Comparison of ENCODE assay signal across 28 mouse cellular contexts in the genomic region with DNA sequence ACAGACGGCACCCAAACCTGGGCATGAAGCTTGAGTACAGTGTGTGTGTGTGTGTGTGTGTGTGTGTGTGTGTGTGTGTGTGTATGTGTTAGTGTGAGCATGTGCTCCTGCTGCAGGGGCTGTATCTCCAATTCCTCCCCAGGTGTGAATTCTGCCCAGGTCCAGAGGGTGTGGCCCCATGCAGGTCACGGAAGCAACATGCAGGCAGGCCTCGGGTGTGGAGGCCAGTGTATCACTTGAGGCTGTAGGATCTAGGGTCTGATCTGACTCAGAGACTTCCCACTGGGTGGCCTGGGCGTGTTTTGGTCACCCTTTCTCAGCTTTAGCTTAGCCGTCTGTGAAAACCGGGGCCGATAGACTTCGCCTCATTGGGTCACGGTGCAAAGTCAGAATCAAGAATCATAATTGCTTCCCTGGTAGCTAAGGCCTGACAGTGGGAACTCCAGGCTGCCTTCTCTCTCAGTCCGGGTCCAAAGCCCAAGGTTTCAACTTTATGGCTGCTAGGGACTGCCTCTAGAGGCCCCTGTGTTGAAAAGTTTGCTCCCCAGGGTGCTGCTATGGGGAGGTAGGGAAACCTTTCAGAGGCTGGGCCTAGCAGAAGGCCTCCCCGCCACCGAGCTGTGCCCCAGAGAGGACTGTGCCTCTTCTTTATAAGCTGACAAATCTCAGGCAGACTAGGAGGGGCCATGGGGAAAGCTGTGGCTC. TPM values are rescaled to one million over a fixed set of nuclear protein-coding genes. Genes with fewer than 3 reads are reported as not detected.
DNase-seq lines count a peak whose midpoint lies in the region; ATAC-seq lines count a peak whose summit lies in the region.
"Had no signal": no experiment of that assay in that cellular context is flagged by ENCODE, and none has a peak within 500 bp of the region (broad histone marks: within the 10 kb centered on the region; RNA-seq: fewer than 3 reads in every experiment).

No protein-coding gene starts in this region.

- no peak overlapping the region; the same call in 1 of the 2 replicates for H3K9ac ChIP-seq in midbrain, embryonic 14.5 days (replicated peaks; ENCODE audit: low read length)
- no peak overlapping the region for H3K9ac ChIP-seq in intestine, embryonic 16.5 days (ENCODE audit: low read depth, low read length)
- no peak overlapping the region for H3K9ac ChIP-seq in forebrain, embryonic 12.5 days
- H3K9ac ChIP-seq: embryonic facial prominence, embryonic 13.5 days; embryonic facial prominence, embryonic 15.5 days; forebrain, embryonic 13.5 days; forebrain, embryonic 15.5 days; forebrain, postnatal 0 days had no signal

- no peak overlapping the region for H3K4me2 ChIP-seq in midbrain, embryonic 14.5 days (ENCODE audit: low read length)
- no peak overlapping the region for H3K4me2 ChIP-seq in intestine, embryonic 16.5 days (ENCODE audit: low read depth, low read length)
- H3K4me2 ChIP-seq in forebrain, embryonic 12.5 days, result no peak overlapping the region
- H3K4me2 ChIP-seq: embryonic facial prominence, embryonic 13.5 days; embryonic facial prominence, embryonic 15.5 days; forebrain, embryonic 13.5 days; forebrain, embryonic 15.5 days had no signal

- H3K27ac ChIP-seq in midbrain, embryonic 10.5 days (replicated peaks), result peak overlapping the region; percentile 29; the same call in 1 of the 2 replicates
- no peak overlapping the region for H3K27ac ChIP-seq in midbrain, embryonic 14.5 days (replicated peaks; ENCODE audit: low read depth, low read length)
- peak overlapping the region; percentile 47 for H3K27ac ChIP-seq in intestine, embryonic 16.5 days (ENCODE audit: low read length)
- H3K27ac ChIP-seq in limb, embryonic 10.5 days, result 0 out of 2 replicates have a peak overlapping the region, but pooled peaks have one; percentile 28
- H3K27ac ChIP-seq in forebrain, embryonic 12.5 days, result no peak overlapping the region
- H3K27ac ChIP-seq: embryonic facial prominence, embryonic 13.5 days; embryonic facial prominence, embryonic 15.5 days; forebrain, embryonic 10.5 days; forebrain, embryonic 13.5 days; forebrain, embryonic 15.5 days had no signal

- peaks cover 22% of the 10 kb centered on the region for H3K4me1 ChIP-seq in midbrain, embryonic 10.5 days
- 0 out of 2 replicates have a peak, but pooled peaks cover 6% of the 10 kb centered on the region for H3K4me1 ChIP-seq in midbrain, embryonic 14.5 days (ENCODE audit: control insufficient read depth, insufficient read depth, low read length)
- no peaks in the 10 kb centered on the region for H3K4me1 ChIP-seq in intestine, embryonic 16.5 days (ENCODE audit: control insufficient read depth, insufficient read depth, low read length)
- peaks cover 35% of the 10 kb centered on the region for H3K4me1 ChIP-seq in limb, embryonic 10.5 days
- peaks cover 8% of the 10 kb centered on the region for H3K4me1 ChIP-seq in forebrain, embryonic 12.5 days
- H3K4me1 ChIP-seq: embryonic facial prominence, embryonic 15.5 days had no signal

- no peak for DNase-seq in midbrain, embryonic 10.5 days (ENCODE audit: low spot score)
- DNase-seq in midbrain, embryonic 14.5 days, result no peak
- DNase-seq in limb, embryonic 10.5 days (ENCODE audit: low spot score), result no peak
- no peak for DNase-seq in c-Kit-positive CD71-positive TER-119-positive erythroid progenitor cells, embryonic 14.5 days (ENCODE audit: low spot score)
- DNase-seq in adrenal gland, postnatal 25 days, result no peak
- DNase-seq: adrenal gland, adult 8-10 months; adrenal gland, postnatal 14 days; B cell, adult 2 months; cerebellum, adult 11-12 months; cerebellum, adult 2 months; cerebellum, adult 9-10 months; cerebellum, postnatal 10 days; cerebellum, postnatal 25 days; forebrain, postnatal 0 days had no signal

- H3K36me3 ChIP-seq in midbrain, embryonic 10.5 days, result no peaks in the 10 kb centered on the region
- H3K36me3 ChIP-seq in midbrain, embryonic 14.5 days (ENCODE audit: control insufficient read depth, insufficient read depth, low read length), result no peaks in the 10 kb centered on the region
- no peaks in the 10 kb centered on the region for H3K36me3 ChIP-seq in intestine, embryonic 16.5 days (ENCODE audit: control insufficient read depth, insufficient read depth, low read length)
- no peaks in the 10 kb centered on the region for H3K36me3 ChIP-seq in limb, embryonic 10.5 days
- no peaks in the 10 kb centered on the region for H3K36me3 ChIP-seq in forebrain, embryonic 12.5 days (replicated peaks)
- H3K36me3 ChIP-seq: embryonic facial prominence, embryonic 13.5 days; embryonic facial prominence, embryonic 15.5 days; forebrain, embryonic 10.5 days; forebrain, embryonic 15.5 days; G1E had no signal

- peaks cover 41% of the 10 kb centered on the region for H3K27me3 ChIP-seq in midbrain, embryonic 10.5 days (ENCODE audit: low read depth, poor library complexity, severe bottlenecking)
- H3K27me3 ChIP-seq in midbrain, embryonic 14.5 days (ENCODE audit: control insufficient read depth, insufficient read depth, low read length), result no peaks in the 10 kb centered on the region; the same call in 1 of the 2 replicates
- H3K27me3 ChIP-seq in intestine, embryonic 16.5 days (replicated peaks; ENCODE audit: control insufficient read depth, insufficient read depth, low read length), result no peaks in the 10 kb centered on the region
- H3K27me3 ChIP-seq in limb, embryonic 10.5 days (ENCODE audit: low read depth, poor library complexity, severe bottlenecking), result peaks cover 4% of the 10 kb centered on the region; the same call in 1 of the 2 replicates
- H3K27me3 ChIP-seq in forebrain, embryonic 12.5 days, result peaks cover 37% of the 10 kb centered on the region
- H3K27me3 ChIP-seq: embryonic facial prominence, embryonic 13.5 days had no signal

- ATAC-seq in midbrain, embryonic 14.5 days (ENCODE audit: low FRiP score, low TSS enrichment), result no peak
- ATAC-seq in intestine, embryonic 16.5 days, result peak; percentile 94
- no peak for ATAC-seq in forebrain, embryonic 12.5 days (ENCODE audit: low FRiP score)
- ATAC-seq: activated CD4-positive, CD25-positive, alpha-beta regulatory T cell, adult 4 months; CD4-positive, CD25-positive, alpha-beta regulatory T cell, adult 4 months; forebrain, embryonic 13.5 days; forebrain, embryonic 15.5 days; forebrain, postnatal 0 days; Patski had no signal

- no peak overlapping the region for H3K4me3 ChIP-seq in midbrain, embryonic 10.5 days
- no peak overlapping the region for H3K4me3 ChIP-seq in midbrain, embryonic 14.5 days (replicated peaks; ENCODE audit: low read depth, low read length)
- H3K4me3 ChIP-seq in intestine, embryonic 16.5 days (ENCODE audit: low read length), result no peak overlapping the region
- H3K4me3 ChIP-seq in limb, embryonic 10.5 days, result no peak overlapping the region
- no peak overlapping the region for H3K4me3 ChIP-seq in forebrain, embryonic 12.5 days (replicated peaks)
- H3K4me3 ChIP-seq: embryonic facial prominence, embryonic 13.5 days; embryonic facial prominence, embryonic 15.5 days; erythroblast, embryonic 14.5 days; forebrain, embryonic 10.5 days; forebrain, embryonic 13.5 days; forebrain, embryonic 15.5 days had no signal

- no peaks in the 10 kb centered on the region for H3K9me3 ChIP-seq in midbrain, embryonic 10.5 days (replicated peaks)
- no peaks in the 10 kb centered on the region for H3K9me3 ChIP-seq in midbrain, embryonic 14.5 days (ENCODE audit: control insufficient read depth, low read length)
- no peaks in the 10 kb centered on the region for H3K9me3 ChIP-seq in intestine, embryonic 16.5 days (ENCODE audit: control insufficient read depth, low read length)
- H3K9me3 ChIP-seq in limb, embryonic 10.5 days (replicated peaks), result no peaks in the 10 kb centered on the region
- no peaks in the 10 kb centered on the region for H3K9me3 ChIP-seq in forebrain, embryonic 12.5 days
- H3K9me3 ChIP-seq: embryonic facial prominence, embryonic 13.5 days; embryonic facial prominence, embryonic 15.5 days; forebrain, embryonic 10.5 days; forebrain, embryonic 13.5 days; forebrain, embryonic 15.5 days; G1E had no signal

- 74% methylated on average over 12 of the region's 12 CpGs for WGBS in midbrain, embryonic 10.5 days
- 66% methylated on average over 12 of the region's 12 CpGs for WGBS in midbrain, embryonic 14.5 days
- 64% methylated on average over 12 of the region's 12 CpGs for WGBS in intestine, embryonic 16.5 days
- WGBS in limb, embryonic 10.5 days, result 78% methylated on average over 12 of the region's 12 CpGs
- WGBS in forebrain, embryonic 12.5 days, result 71% methylated on average over 12 of the region's 12 CpGs

RNA-seq across cellular contexts. Expression of gene Lmx1b, which starts 38.8 kb away (rescaled TPM):
- polyA plus RNA-seq in midbrain, embryonic 10.5 days (2016; fragmentation: Nextera tagmentation; extraction: Ambion mirVana), result 2.7 and 3.1 TPM in 2 replicates
- 1.7 and 2.3 TPM in 2 replicates for polyA plus RNA-seq in midbrain, embryonic 14.5 days (2014; fragmentation: Nextera tagmentation; extraction: Ambion mirVana)
- polyA plus RNA-seq in intestine, embryonic 16.5 days (2015; fragmentation: Nextera tagmentation; extraction: Ambion mirVana), result 0.04 TPM in 1 of 2 replicates, not detected in the other
- polyA plus RNA-seq in limb, embryonic 10.5 days (2016; fragmentation: Nextera tagmentation; extraction: Ambion mirVana), result 11.0 and 13.9 TPM in 2 replicates
- polyA plus RNA-seq in forebrain, embryonic 12.5 days (2016; fragmentation: Nextera tagmentation; extraction: Ambion mirVana), result 0.84 and 0.91 TPM in 2 replicates
- 0.15 TPM in 1 of 2 replicates, not detected in the other for total RNA-seq in adrenal gland, postnatal 25 days (2021)
- total RNA-seq: adrenal gland, adult 18-20 months; adrenal gland, postnatal 14 days; CH12.LX had no signal
- polyA plus RNA-seq: activated CD4-positive, CD25-positive, alpha-beta regulatory T cell, adult 4 months; CD4-positive, CD25-positive, alpha-beta regulatory T cell, adult 4 months; erythroblast, embryonic 14.5 days; G1E had no signal

Comparison
In these comparisons a context has a peak if more than half of its experiments do, and no peak if none do; other contexts are left out.
1. H3K27ac ChIP-seq: peak in midbrain, embryonic 10.5 days (single experiment), intestine, embryonic 16.5 days (single experiment) and limb, embryonic 10.5 days (single experiment); none in midbrain, embryonic 14.5 days (single experiment) and forebrain, embryonic 12.5 days (single experiment).